9 mouse cellular contexts compared by ENCODE assay signal in the genomic region with DNA sequence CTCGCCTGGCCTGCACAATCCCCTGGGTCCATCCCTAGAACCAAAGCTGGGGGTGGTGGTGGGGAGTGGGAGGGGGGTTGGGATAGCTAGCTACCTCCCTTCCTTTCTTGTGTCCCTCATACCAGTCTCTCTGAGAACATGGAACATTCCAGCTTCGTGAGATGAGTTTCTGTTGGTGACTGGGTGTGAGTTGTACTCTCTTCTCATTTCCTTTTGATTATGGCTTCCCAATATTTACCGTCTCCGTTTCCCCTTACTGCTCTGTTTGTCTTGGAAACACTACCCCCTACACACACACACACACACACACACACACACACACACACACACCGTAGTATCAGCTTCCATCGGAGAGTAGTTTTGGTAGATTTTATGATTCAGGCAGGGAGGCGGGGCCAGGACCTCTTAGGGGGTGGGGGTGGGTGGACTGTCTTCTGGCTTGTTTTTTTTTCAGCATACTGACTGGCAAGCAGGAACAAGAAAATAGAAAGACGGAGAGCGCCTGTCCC.
DNase-seq lines count a peak whose midpoint lies in the region; ATAC-seq and TF ChIP-seq lines count a peak whose summit lies in the region.
"Had no signal": no experiment of that assay in that cellular context is flagged by ENCODE, and none has a peak within 500 bp of the region (broad histone marks: within the 10 kb centered on the region; RNA-seq: fewer than 3 reads in every experiment).

No protein-coding gene starts in this region.

- H3K9me3 ChIP-seq in MEL (replicated peaks; ENCODE audit: insufficient read depth, low read length): no peaks in the 10 kb centered on the region
- H3K9me3 ChIP-seq in forebrain, embryonic 15.5 days: no peaks in the 10 kb centered on the region
- H3K9me3 ChIP-seq in liver, embryonic 12.5 days (replicated peaks): no peaks in the 10 kb centered on the region

- H3K9ac ChIP-seq in MEL (ENCODE audit: control insufficient read depth, low read depth, low read length, poor library complexity, severe bottlenecking): no peak overlapping the region
- H3K9ac ChIP-seq in forebrain, embryonic 15.5 days (replicated peaks): no peak overlapping the region
- H3K9ac ChIP-seq in liver, embryonic 12.5 days: peak overlapping the region; percentile 60

- intact Hi-C loops in heart, postnatal 10 days (cut with DNase I): loop anchor here (2.0 kb wide), 1 partner anchor 18 kb away; no protein-coding TSS in a partner anchor

- ATAC-seq in forebrain, embryonic 15.5 days (replicated peaks): peak; percentile 44; the same call in 1 of the 2 replicates
- no peak for ATAC-seq in liver, embryonic 12.5 days

- TF ChIP-seq CTCF in MEL (IDR thresholded peaks at IDR 0.05 in 2 of 3, conservative IDR thresholded peaks at IDR 0.05 in 1 of 3; ENCODE audit: control insufficient read depth in 1 of 3, insufficient read depth in 1 of 3, low read depth in 2 of 3, low read length in 3 of 3, poor library complexity in 1 of 3, severe bottlenecking in 1 of 3): no peak

- no peaks in the 10 kb centered on the region for H3K4me1 ChIP-seq in MEL (ENCODE audit: control insufficient read depth in 1 of 2, insufficient read depth in 2 of 2, low read length in 2 of 2)
- peaks cover 21% of the 10 kb centered on the region for H3K4me1 ChIP-seq in forebrain, embryonic 15.5 days
- peaks cover 73% of the 10 kb centered on the region for H3K4me1 ChIP-seq in liver, embryonic 12.5 days

- no peaks in the 10 kb centered on the region for H3K27me3 ChIP-seq in MEL (ENCODE audit: control insufficient read depth in 1 of 2, insufficient read depth in 2 of 2, low read length in 2 of 2)
- no peaks in the 10 kb centered on the region for H3K27me3 ChIP-seq in forebrain, embryonic 15.5 days
- no peaks in the 10 kb centered on the region for H3K27me3 ChIP-seq in liver, embryonic 12.5 days (replicated peaks)

- 0 out of 2 replicates have a peak overlapping the region, but pooled peaks have one; percentile 5 for H3K27ac ChIP-seq in MEL (ENCODE audit: control insufficient read depth, low read depth, low read length)
- peak overlapping the region; percentile 77 for H3K27ac ChIP-seq in forebrain, embryonic 15.5 days (replicated peaks)
- peak overlapping the region; percentile 94 for H3K27ac ChIP-seq in liver, embryonic 12.5 days
- H3K27ac ChIP-seq: macrophage had no signal

- H3K36me3 ChIP-seq in MEL (ENCODE audit: control insufficient read depth in 1 of 2, insufficient read depth in 2 of 2, low read length in 2 of 2): no peaks in the 10 kb centered on the region
- 0 out of 2 replicates have a peak, but pooled peaks cover 7% of the 10 kb centered on the region for H3K36me3 ChIP-seq in forebrain, embryonic 15.5 days
- peaks cover 47% of the 10 kb centered on the region for H3K36me3 ChIP-seq in liver, embryonic 12.5 days

- no peak for TF ChIP-seq EP300 in MEL (IDR thresholded peaks at IDR 0.05; ENCODE audit: low read depth in 1 of 2, low read length in 2 of 2)

- no peak for TF ChIP-seq POLR2A in MEL (IDR thresholded peaks at IDR 0.05; ENCODE audit: control insufficient read depth in 1 of 2, insufficient read depth in 1 of 2, low read depth in 1 of 2, low read length in 2 of 2, poor library complexity in 1 of 2)

- peak; percentile 93 for DNase-seq in heart, adult 11 months
- DNase-seq in heart, postnatal 10 days: no peak
- no peak for DNase-seq in MEL (ENCODE audit: low read depth, low spot score)
- no peak for DNase-seq in embryo, embryonic 10 days (ENCODE audit: low spot score)
- DNase-seq in cerebellum, postnatal 25 days: no peak
- DNase-seq in layer of hippocampus, adult 11-12 months (ENCODE audit: low spot score): no peak

- peak overlapping the region; percentile 21; the same call in 1 of the 2 replicates for H3K4me2 ChIP-seq in forebrain, embryonic 15.5 days (replicated peaks)
- peak overlapping the region; percentile 64 for H3K4me2 ChIP-seq in liver, embryonic 12.5 days

- TF ChIP-seq RAD21 in MEL (IDR thresholded peaks at IDR 0.05; ENCODE audit: low read depth, low read length): no peak

- WGBS in forebrain, embryonic 15.5 days: 6% methylated on average over 9 of the region's 9 CpGs
- WGBS in liver, embryonic 12.5 days (ENCODE audit: insufficient replicate concordance): 37% methylated on average over 9 of the region's 9 CpGs

- no peak overlapping the region for H3K4me3 ChIP-seq in MEL (ENCODE audit: control insufficient read depth in 1 of 2, insufficient read depth in 1 of 2, low read depth in 2 of 2, low read length in 2 of 2)
- H3K4me3 ChIP-seq in forebrain, embryonic 15.5 days: no peak overlapping the region
- peak overlapping the region; percentile 33 for H3K4me3 ChIP-seq in liver, embryonic 12.5 days

- no peaks in the 10 kb centered on the region for H3K79me2 ChIP-seq in MEL (ENCODE audit: control insufficient read depth, insufficient read depth, low read length, poor library complexity)

TF ChIP-seq in MEL, 35 proteins besides CTCF, POLR2A, EP300 and RAD21:
- TF ChIP-seq KAT2A (conservative IDR thresholded peaks at IDR 0.05; ENCODE audit: low read depth, low read length) (no peak), MAFK (IDR thresholded peaks at IDR 0.05; ENCODE audit: borderline replicate concordance, low read depth, low read length) (no peak), E2F4 (IDR thresholded peaks at IDR 0.05; ENCODE audit: borderline replicate concordance, low read depth, low read length) (no peak), TBP (IDR thresholded peaks at IDR 0.05; ENCODE audit: low read depth, low read length) (no peak), CHD1 (IDR thresholded peaks at IDR 0.05; ENCODE audit: low read depth, low read length) (no peak), USF2 (IDR thresholded peaks at IDR 0.05; ENCODE audit: borderline replicate concordance in 1 of 2, insufficient read depth in 1 of 2, low read depth in 1 of 2, low read length in 2 of 2) (no peak), ZMIZ1 (IDR thresholded peaks at IDR 0.05; ENCODE audit: low read depth, low read length) (no peak), UBTF (IDR thresholded peaks at IDR 0.05; ENCODE audit: borderline replicate concordance, insufficient read depth, low read depth, low read length) (no peak), ZKSCAN1 (IDR thresholded peaks at IDR 0.05; ENCODE audit: low read depth, low read length) (no peak), MXI1 (IDR thresholded peaks at IDR 0.05; ENCODE audit: low read depth, low read length) (no peak), ZNF384 (IDR thresholded peaks at IDR 0.05; ENCODE audit: low read depth, low read length) (no peak), GABPA (IDR thresholded peaks at IDR 0.05; ENCODE audit: low read depth, low read length) (no peak), SIN3A (IDR thresholded peaks at IDR 0.05; ENCODE audit: low read length) (no peak), ETS1 (IDR thresholded peaks at IDR 0.05; ENCODE audit: low read depth, low read length) (no peak), TCF12 (IDR thresholded peaks at IDR 0.05; ENCODE audit: low read depth, low read length) (no peak), JUND (IDR thresholded peaks at IDR 0.05; ENCODE audit: low read depth, low read length) (no peak), USF1 (IDR thresholded peaks at IDR 0.05; ENCODE audit: low read depth, low read length) (no peak), BHLHE40 (IDR thresholded peaks at IDR 0.05; ENCODE audit: borderline replicate concordance, low read depth, low read length) (no peak), POLR2AphosphoS2 (IDR thresholded peaks at IDR 0.05; ENCODE audit: low read length) (no peak), ELF1 (IDR thresholded peaks at IDR 0.05; ENCODE audit: low read depth, low read length) (no peak)

Comparison
In these comparisons a context has a peak if more than half of its experiments do, and no peak if none do; other contexts are left out.
1. H3K27ac ChIP-seq: peak in every context shown above with its lines; median percentile 94 in liver, embryonic 12.5 days; 77 in forebrain, embryonic 15.5 days; 5 in MEL.